Mouse (Mus musculus): Measurements from ENCODE around the gene Ptch2. TPM values are rescaled to one million over a fixed set of nuclear protein-coding genes. Genes with fewer than 3 reads are reported as not detected.

Ptch2 gene
- total RNA-seq, 2 experiments from 2014 or later = 1.4 to 1.9 TPM

DNA sequence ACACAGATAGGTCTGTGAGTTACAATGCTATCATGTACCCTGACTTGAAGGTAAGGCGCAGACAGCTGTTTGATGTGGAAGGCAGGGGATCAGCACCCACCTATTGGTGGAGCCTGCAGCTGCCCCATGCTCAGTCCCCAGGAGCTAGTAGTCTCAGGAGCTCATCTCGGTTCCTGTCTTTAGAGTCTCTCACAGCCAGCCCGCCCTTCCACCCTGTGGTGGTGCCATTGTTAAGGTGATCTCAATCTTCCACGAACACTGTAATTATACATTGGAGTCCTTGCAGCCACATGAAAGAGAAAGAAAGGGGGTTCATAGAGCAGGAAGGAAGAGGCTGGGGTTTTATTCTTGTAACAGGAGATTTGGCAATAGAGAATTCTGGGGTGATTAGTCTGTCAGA, 4.2 kb downstream of the Ptch2 start:
- DNase-seq (ENCODE audit: low spot score in 2 of 2) = no peak
- intact Hi-C loops (cut with DNase I) = no loop called here

- no peak for DNase-seq (ENCODE audit: low spot score in 2 of 2)
- intact Hi-C loops (cut with DNase I) = no loop called here
Measured at GRCm38 (mm10) chr4:117101218-117101617, 5.3 kb downstream of the Ptch2 start.

- intact Hi-C loops (cut with DNase I) = no loop called here
- DNase-seq (ENCODE audit: low spot score in 2 of 2) = no peak
Measured at GRCm38 (mm10) chr4:117104672-117105071, 8.8 kb downstream of the Ptch2 start.

GRCm38 (mm10) chr4:117105127-117105526, 9.3 kb downstream of the Ptch2 start:
- DNase-seq (ENCODE audit: low spot score in 2 of 2) = no peak
- intact Hi-C loops (cut with DNase I) = no loop called here

DNA sequence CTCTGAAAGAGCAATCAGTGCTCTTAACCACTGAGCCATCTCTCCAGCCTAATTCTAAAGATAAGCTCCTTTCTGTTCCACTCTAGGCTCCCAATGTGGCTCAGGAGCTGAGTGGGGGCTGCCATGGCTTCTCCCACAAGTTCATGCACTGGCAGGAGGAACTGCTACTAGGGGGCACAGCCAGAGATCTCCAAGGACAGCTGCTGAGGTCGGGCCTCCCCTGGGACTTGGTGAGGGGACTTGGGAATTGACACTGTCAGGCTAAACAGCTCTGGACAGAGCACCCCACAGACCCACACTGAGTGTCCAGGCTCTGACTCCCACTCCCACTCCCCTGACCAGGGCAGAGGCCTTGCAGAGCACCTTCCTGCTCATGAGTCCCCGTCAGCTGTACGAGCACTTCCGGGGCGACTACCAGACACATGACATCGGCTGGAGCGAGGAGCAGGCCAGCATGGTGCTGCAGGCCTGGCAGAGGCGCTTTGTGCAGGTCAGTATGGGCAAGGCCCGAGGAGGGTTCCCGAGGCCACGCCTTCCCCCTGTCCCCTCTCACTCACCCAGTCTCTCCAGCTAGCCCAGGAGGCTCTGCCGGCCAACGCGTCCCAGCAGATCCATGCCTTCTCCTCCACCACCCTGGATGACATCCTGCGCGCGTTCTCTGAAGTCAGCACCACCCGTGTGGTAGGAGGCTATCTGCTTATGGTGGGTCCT, 12.1 kb downstream of the Ptch2 start:
- DNase-seq (ENCODE audit: low spot score in 2 of 2) = no peak
- intact Hi-C loops (cut with DNase I) = no loop called here

DNA sequence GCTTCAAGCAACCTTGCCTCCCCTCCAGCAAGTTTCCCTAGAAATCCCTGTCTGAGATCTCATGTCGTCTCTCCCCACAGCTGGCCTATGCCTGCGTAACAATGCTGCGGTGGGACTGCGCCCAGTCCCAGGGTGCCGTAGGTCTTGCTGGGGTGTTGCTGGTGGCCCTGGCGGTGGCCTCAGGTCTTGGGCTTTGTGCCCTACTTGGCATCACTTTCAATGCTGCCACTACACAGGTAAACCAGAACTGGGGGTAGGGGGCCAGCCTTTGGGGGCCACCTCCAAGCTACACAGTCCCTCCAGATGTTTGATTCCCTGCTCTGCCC, 12.6 kb downstream of the Ptch2 start:
- DNase-seq (ENCODE audit: low spot score in 2 of 2) = no peak
- intact Hi-C loops (cut with DNase I) = no loop called here

DNA sequence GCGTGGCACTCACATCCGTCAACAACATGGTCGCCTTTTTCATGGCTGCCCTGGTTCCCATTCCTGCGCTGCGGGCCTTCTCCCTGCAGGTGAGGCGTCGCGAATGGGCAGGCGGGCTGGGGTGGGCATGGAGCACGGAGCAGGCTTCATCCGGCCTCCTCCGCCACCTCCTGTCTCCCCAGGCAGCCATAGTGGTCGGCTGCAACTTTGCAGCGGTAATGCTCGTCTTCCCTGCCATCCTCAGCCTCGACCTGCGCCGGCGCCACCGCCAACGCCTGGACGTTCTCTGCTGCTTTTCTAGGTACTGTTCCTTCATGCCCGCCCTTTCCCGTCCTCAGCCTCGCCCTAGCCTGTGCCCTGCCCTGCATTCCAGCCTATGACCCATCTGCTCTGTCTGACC, 13.5 kb downstream of the Ptch2 start:
- intact Hi-C loops (cut with DNase I) = no loop called here

DNA sequence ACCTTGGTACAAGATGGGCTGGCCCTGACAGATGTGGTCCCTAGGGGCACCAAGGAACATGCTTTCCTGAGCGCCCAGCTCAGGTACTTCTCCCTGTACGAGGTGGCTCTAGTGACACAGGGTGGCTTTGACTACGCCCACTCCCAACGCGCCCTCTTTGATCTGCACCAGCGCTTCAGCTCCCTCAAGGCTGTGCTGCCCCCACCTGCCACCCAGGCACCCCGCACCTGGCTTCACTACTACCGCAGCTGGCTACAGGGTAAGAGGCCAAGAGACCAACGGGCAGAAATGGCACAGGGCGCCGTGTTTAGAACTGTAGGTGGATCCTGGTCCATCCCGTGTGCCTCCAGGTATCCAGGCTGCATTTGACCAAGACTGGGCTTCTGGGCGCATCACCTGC, 14.4 kb downstream of the Ptch2 start:
- intact Hi-C loops (cut with DNase I) = no loop called here
- no peak for DNase-seq (ENCODE audit: low spot score in 2 of 2)

More for the DNA sequence above, 13.5 kb downstream of the Ptch2 start:
- DNase-seq (ENCODE audit: low spot score in 2 of 2) = no peak

- no peak for DNase-seq (ENCODE audit: low spot score in 2 of 2)
- intact Hi-C loops (cut with DNase I) = no loop called here
Measured at GRCm38 (mm10) chr4:117110985-117111384, 15.1 kb downstream of the Ptch2 start.

GRCm38 (mm10) chr4:117113237-117113636, 17.4 kb downstream of the Ptch2 start:
- intact Hi-C loops (cut with DNase I) = no loop called here
- no peak for DNase-seq (ENCODE audit: low spot score in 2 of 2)

DNA sequence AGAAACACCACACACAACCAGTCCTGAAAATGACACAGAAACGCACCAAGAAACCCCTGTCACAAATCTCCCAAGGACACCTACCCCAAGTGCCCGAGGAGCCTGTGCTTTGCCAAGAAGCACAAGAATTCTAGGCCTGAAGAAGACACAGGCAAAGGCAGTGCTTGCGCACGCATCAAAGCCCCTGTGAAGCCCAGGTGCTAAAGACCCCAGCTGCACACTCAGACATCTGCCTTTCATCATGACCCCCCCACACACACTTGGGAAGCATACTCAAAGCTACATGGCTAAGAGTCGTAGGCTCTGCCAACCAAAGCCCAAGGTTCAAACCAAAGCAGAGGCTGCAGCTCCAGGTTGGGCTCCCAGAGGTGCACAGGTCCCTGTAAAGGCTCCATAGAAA, 19.7 kb downstream of the Ptch2 start:
- intact Hi-C loops (cut with DNase I) = no loop called here
- no peak for DNase-seq (ENCODE audit: low spot score in 2 of 2)

DNA sequence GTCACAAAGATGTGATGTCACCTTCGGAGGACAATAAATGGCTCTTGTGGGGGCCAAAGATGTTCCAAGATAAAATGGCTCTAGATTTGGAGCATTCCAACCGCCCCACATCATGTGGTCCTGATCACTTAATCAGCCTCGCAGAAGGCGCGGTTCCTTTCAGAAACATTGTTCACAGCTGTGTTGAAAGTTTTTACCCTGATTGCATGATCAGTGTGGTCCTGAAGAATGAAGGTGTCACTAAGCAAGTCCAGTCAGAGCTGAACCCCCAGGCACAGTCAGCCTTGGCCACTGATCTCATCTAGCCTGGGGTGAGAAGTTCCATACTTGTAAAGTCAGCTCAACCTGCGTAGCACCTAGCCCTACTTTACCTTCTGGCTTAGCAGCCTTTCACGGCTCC, 22.1 kb downstream of the Ptch2 start:
- intact Hi-C loops (cut with DNase I) = no loop called here
- no peak for DNase-seq (ENCODE audit: low spot score in 2 of 2)

GRCm38 (mm10) chr4:117119636-117120035, 23.8 kb downstream of the Ptch2 start:
- DNase-seq (ENCODE audit: low spot score in 2 of 2) = no peak
- intact Hi-C loops (cut with DNase I) = loop anchor here (5.0 to 10.0 kb wide), 2 partner anchors 117 to 295 kb away; partner anchors contain the start of gene Hpdl

GRCm38 (mm10) chr4:117120052-117120444, 24.2 kb downstream of the Ptch2 start:
- DNase-seq (ENCODE audit: low spot score in 2 of 2) = no peak
- intact Hi-C loops (cut with DNase I) = loop anchor here (5.0 to 10.0 kb wide), 2 partner anchors 118 to 295 kb away; partner anchors contain the start of gene Hpdl

DNA sequence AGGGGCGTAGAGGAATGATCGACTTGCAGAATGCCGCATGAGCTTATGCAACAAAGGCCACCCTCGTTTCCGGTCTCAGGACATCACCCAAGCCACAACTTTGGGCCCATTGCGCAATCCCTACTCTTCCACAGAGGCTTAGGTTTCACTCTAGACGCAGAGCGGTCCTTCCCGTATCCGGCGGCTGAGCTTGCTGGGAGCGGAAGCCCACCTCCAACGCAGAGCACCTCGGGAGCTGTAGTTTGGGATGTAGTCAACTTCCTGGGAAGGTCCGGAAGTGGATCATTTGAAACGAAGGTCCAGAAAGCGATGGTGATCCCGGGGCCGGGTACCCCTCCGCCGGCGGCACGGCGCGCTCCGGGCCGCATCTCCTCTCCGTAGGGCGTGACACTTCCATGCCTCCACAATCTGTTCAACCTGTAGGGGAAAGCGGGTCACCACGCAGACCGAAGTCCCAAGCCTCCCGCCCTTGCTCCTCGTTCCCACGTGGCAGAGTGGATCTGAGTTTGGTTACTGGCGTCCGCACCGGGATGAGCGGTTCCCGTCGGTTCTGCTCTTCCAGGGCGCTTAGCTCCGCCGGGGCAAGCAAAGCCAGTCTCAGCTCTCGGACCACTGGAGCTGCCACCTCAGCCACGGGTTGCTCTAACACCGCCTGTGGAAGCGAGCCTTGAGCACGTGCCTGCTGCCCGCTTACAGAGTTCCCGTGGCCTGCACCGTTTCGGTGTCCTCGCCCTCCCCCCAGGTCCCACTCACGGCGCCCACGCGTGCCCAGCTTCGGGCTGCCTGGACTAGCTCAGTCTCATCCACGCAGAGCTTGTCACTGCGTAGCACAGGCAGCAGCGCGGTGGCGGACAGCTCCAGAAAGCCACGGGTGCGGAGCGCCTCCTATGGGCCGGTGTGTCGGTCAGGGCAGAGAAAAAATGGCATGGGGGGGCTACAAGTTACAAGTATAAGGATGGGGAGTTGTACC, 24.9 kb downstream of the Ptch2 start:
- DNase-seq (ENCODE audit: low spot score in 2 of 2) = peak; percentile 95
- intact Hi-C loops (cut with DNase I) = loop anchor here (5.0 to 10.0 kb wide), 2 partner anchors 118 to 296 kb away; partner anchors contain the start of gene Hpdl

DNA sequence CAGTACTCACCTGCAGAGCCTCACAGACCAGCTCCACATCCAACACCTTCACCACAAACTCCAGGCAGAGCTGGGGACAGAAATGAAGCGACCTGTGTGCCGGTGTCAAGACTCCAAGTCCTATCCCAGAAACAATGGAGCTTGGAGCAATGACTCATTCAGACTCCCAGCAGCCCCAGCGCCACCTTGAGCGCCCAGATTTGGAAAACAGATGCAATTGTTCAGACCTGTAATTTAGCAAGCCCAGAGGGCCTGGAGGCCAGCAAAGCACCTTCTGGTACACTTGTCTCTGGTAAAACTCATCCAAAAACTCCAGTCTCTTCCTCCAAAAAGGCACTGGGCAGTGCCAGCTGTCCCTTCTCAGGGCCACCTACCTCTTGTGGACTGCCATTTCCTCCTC, 26.3 kb downstream of the Ptch2 start:
- DNase-seq (ENCODE audit: low spot score in 2 of 2) = no peak
- intact Hi-C loops (cut with DNase I) = loop anchor here (5.0 to 10.0 kb wide), 2 partner anchors 120 to 297 kb away; partner anchors contain the start of gene Hpdl

- no peak for DNase-seq (ENCODE audit: low spot score in 2 of 2)
- intact Hi-C loops (cut with DNase I) = loop anchor here (5.0 to 10.0 kb wide), 2 partner anchors 121 to 299 kb away; partner anchors contain the start of gene Hpdl
Measured at GRCm38 (mm10) chr4:117123546-117124217, 27.8 kb downstream of the Ptch2 start.

GRCm38 (mm10) chr4:117124218-117124517, 28.3 kb downstream of the Ptch2 start:
- no peak for DNase-seq (ENCODE audit: low spot score in 2 of 2)
- intact Hi-C loops (cut with DNase I) = loop anchor here (5.0 to 10.0 kb wide), 2 partner anchors 122 to 299 kb away; partner anchors contain the start of gene Hpdl

DNA sequence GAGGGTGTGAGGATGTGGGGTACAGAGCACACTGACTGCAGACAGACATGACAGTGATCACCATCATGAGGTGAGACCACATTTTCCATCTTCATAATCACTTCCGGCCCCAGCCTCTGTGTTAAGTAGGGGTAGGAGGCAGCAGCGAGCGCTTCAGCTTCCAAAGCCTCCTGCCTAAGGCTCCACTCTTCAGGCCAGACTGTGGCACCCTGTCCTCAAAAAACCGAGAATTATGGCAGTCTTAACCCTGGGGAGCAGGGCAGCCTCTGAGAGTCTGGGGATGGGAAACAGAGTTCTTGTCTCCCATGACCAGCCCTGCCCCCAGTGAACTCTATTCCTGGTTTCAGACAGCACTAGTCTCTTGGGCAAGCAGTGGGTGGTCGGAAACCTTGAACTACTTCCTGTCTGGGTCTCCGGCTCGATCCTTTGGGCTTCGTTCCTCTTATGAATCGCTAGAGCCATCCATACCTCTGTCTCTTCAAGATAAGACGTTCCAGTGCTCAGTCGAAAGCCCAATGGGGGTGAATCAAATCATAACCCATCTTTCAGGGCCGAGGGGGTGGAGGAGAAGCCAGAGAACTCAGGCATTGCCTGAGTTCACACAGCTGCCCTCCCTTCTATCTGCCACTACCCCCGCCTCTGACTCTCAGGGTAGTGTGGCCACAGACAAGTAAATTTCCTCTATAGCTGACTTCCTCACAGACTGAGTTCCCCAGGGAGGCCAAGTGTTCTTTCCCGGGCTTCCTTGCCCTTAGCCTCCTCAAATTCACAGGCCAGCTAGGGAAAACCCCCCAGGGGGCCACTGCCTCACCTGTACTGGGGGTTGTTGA, 28.9 kb downstream of the Ptch2 start:
- peak in 1 of 2 experiments; percentile 32 for DNase-seq (ENCODE audit: low spot score in 2 of 2)

More for the DNA sequence above, 28.9 kb downstream of the Ptch2 start:
- intact Hi-C loops (cut with DNase I) = loop anchor here (5.0 to 10.0 kb wide), 2 partner anchors 122 to 300 kb away; partner anchors contain the start of gene Hpdl
